ENCODE assay signal across 1 mouse cellular context in genomic region chr10:80199440-80200008, GRCm38 (mm10).
TF ChIP-seq lines count a peak whose summit lies in the region.

No protein-coding gene starts in this region.

TF ChIP-seq in CH12.LX, 34 proteins besides CTCF, POLR2A, EP300 and RAD21:
- TF ChIP-seq MAZ (IDR thresholded peaks at IDR 0.05; ENCODE audit: low read depth, low read length), result no peak
- no peak for TF ChIP-seq HCFC1 (IDR thresholded peaks at IDR 0.05; ENCODE audit: low read depth, low read length)
- TF ChIP-seq MYC (IDR thresholded peaks at IDR 0.05; ENCODE audit: low read depth, low read length), result no peak
- TF ChIP-seq SMC3 (IDR thresholded peaks at IDR 0.05; ENCODE audit: low read depth, low read length), result peak; percentile 88
- TF ChIP-seq SIN3A (IDR thresholded peaks at IDR 0.05; ENCODE audit: low read length), result no peak
- TF ChIP-seq E2F4 (IDR thresholded peaks at IDR 0.05; ENCODE audit: insufficient replicate concordance, low read depth, low read length), result no peak
